Mouse (Mus musculus) limb, embryonic 14.5 days (tissue): ENCODE data around the gene Sptb. TPM values are rescaled to one million over a fixed set of nuclear protein-coding genes. Genes with fewer than 3 reads are reported as not detected.
A peak's percentile ranks its signal among the peaks of the same experiment; 100 is the strongest.

Experiments used
- ATAC-seq: fragments of 200-750 bp; cut with Nextera tagmentation; 2 replicates; pipeline ENCODE4 v1.8.0; 2017; ENCODE audit warnings: low read depth, moderate number of reproducible peaks, moderate TSS enrichment; ENCODE audit not compliant: low FRiP score
- DNase-seq: peaks from one replicate; pipeline ENCODE4 v3.0.0-alpha.2; 2015; ENCODE audit warnings: low spot score
- H3K27ac ChIP-seq: fragments of 300-500 bp; sonication (generic); replicated peaks from 2 replicates; pipeline ENCODE4 v1.5.1; 2014; ENCODE audit warnings: low read depth, mild to moderate bottlenecking, low read length, moderate library complexity, mixed read lengths
- H3K27me3 ChIP-seq: fragments of 300-500 bp; sonication (generic); 2 replicates; pipeline ENCODE4 v1.6.1; 2014; ENCODE audit warnings: low read length, mixed read lengths; ENCODE audit not compliant: control insufficient read depth, insufficient read depth
- H3K36me3 ChIP-seq: fragments of 300-500 bp; sonication (generic); 2 replicates; pipeline ENCODE4 v1.6.1; 2014; ENCODE audit warnings: mild to moderate bottlenecking, low read length, moderate library complexity, mixed read lengths; ENCODE audit not compliant: control insufficient read depth, insufficient read depth
- H3K4me1 ChIP-seq: fragments of 300-500 bp; sonication (generic); 2 replicates; pipeline ENCODE4 v1.6.1; 2014; ENCODE audit warnings: antibody characterized with exemption, low read length, mixed read lengths; ENCODE audit not compliant: control insufficient read depth, insufficient read depth
- H3K4me2 ChIP-seq: fragments of 300-500 bp; sonication (generic); replicated peaks from 2 replicates; pipeline ENCODE4 v1.6.1; 2014; ENCODE audit warnings: low read depth, mild to moderate bottlenecking, low read length, moderate library complexity; ENCODE audit not compliant: severe bottlenecking
- H3K4me3 ChIP-seq: fragments of 300-500 bp; sonication (generic); replicated peaks from 2 replicates; pipeline ENCODE4 v1.5.1; 2014; ENCODE audit warnings: low read length
- H3K9ac ChIP-seq: fragments of 300-500 bp; sonication (generic); 2 replicates; pipeline ENCODE4 v1.6.1; 2014; ENCODE audit warnings: mild to moderate bottlenecking, low read depth, low read length, moderate library complexity; ENCODE audit not compliant: severe bottlenecking
- H3K9me3 ChIP-seq: fragments of 300-500 bp; sonication (generic); 2 replicates; pipeline ENCODE4 v1.6.1; 2016; ENCODE audit warnings: low read length; ENCODE audit not compliant: control insufficient read depth
- POLR2A ChIP-seq: fragments of 200-500 bp; IDR thresholded peaks from 2 replicates; pipeline ENCODE4 v1.8.0; 2012; ENCODE audit warnings: inconsistent platforms, mild to moderate bottlenecking, moderate library complexity, borderline replicate concordance; ENCODE audit not compliant: insufficient read depth, insufficient read length; ENCODE audit errors: extremely low read depth
- WGBS: fragments of 180-500 bp; shearing (Covaris S2); extraction: QIAGEN DNeasy Blood & Tissue Kit; methylation state at CpG from one replicate; pipeline ENCODE4 v1.1.7; 2014; 5-methylcytosine and 5-hydroxymethylcytosine counted together
- polyA plus RNA-seq, 2 experiments: library from polyadenylated mRNA; depleted of rRNA in 1 of 2; stranded (reverse) in 1 of 2; unstranded in 1 of 2; fragments of >200 nt; fragmentation: Nextera tagmentation in 1 of 2; extraction: Ambion mirVana in 1 of 2; gene quantifications; 2 replicates each; pipeline versions ENCODE4 v1.2.1 to v1.2.3; 2012 to 2014

Sptb gene
- polyA plus RNA-seq, 2 experiments, result 1.3 to 1.5 TPM

GRCm38 (mm10) chr12:76696380-76696935 lies 13.9 kb downstream of the Sptb start:
- 83% methylated on average over 13 of the region's 13 CpGs for WGBS
- Histone ChIP-seq H3K27me3 (no peaks in the 10 kb centered on the region), H3K9ac (no peak overlapping the region), H3K9me3 (no peaks in the 10 kb centered on the region), H3K4me3 (no peak overlapping the region), H3K27ac (no peak overlapping the region), H3K4me2 (no peak overlapping the region), H3K36me3 (no peaks in the 10 kb centered on the region), H3K4me1 (0 out of 2 replicates have a peak, but pooled peaks cover 2% of the 10 kb centered on the region)
- ATAC-seq (no peak), DNase-seq (no peak)
- no peak for TF ChIP-seq POLR2A

DNA sequence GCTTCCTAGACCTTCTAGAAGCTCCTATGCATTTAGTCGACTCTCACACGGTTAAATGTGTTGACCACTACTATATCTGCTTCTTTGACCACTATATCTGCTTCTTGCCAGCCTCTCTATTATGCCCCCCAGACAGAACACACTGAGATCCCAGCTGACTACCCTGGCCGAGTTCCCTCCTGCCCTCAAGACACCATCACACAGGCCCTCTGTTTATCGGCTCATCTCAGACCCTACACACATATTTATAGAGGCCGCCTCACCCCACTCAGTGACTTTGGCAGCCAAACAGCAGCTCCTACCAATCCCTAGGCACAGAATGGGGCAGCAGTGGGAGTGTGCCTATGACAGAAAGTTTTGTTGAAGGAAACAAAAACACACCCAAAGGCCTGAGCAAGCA lies 14.6 kb downstream of the Sptb start:
- H3K4me1 ChIP-seq, result 0 out of 2 replicates have a peak, but pooled peaks cover 2% of the 10 kb centered on the region
- DNase-seq, result no peak
- no peak overlapping the region for H3K9ac ChIP-seq
- H3K27me3 ChIP-seq, result no peaks in the 10 kb centered on the region
- no peak for TF ChIP-seq POLR2A
- no peak overlapping the region for H3K27ac ChIP-seq
- H3K36me3 ChIP-seq, result no peaks in the 10 kb centered on the region
- H3K9me3 ChIP-seq, result no peaks in the 10 kb centered on the region
- no peak overlapping the region for H3K4me3 ChIP-seq
- H3K4me2 ChIP-seq, result no peak overlapping the region
- WGBS, result 75% methylated on average over 5 of the region's 5 CpGs
- ATAC-seq, result no peak

GRCm38 (mm10) chr12:76694801-76695505 lies 15.4 kb downstream of the Sptb start:
- H3K4me1 ChIP-seq, result 0 out of 2 replicates have a peak, but pooled peaks cover 2% of the 10 kb centered on the region
- DNase-seq (no peak), ATAC-seq (no peak)
- 10% methylated on average over 17 of the region's 17 CpGs for WGBS
- peak overlapping the region; percentile 23 for H3K4me3 ChIP-seq
- H3K27ac ChIP-seq, result no peak overlapping the region
- peak overlapping the region; percentile 31; the same call in 1 of the 2 replicates for H3K9ac ChIP-seq
- peak overlapping the region; percentile 48 for H3K4me2 ChIP-seq
- no peak for TF ChIP-seq POLR2A
- H3K27me3 ChIP-seq, result no peaks in the 10 kb centered on the region
- H3K9me3 ChIP-seq, result no peaks in the 10 kb centered on the region
- no peaks in the 10 kb centered on the region for H3K36me3 ChIP-seq

DNA sequence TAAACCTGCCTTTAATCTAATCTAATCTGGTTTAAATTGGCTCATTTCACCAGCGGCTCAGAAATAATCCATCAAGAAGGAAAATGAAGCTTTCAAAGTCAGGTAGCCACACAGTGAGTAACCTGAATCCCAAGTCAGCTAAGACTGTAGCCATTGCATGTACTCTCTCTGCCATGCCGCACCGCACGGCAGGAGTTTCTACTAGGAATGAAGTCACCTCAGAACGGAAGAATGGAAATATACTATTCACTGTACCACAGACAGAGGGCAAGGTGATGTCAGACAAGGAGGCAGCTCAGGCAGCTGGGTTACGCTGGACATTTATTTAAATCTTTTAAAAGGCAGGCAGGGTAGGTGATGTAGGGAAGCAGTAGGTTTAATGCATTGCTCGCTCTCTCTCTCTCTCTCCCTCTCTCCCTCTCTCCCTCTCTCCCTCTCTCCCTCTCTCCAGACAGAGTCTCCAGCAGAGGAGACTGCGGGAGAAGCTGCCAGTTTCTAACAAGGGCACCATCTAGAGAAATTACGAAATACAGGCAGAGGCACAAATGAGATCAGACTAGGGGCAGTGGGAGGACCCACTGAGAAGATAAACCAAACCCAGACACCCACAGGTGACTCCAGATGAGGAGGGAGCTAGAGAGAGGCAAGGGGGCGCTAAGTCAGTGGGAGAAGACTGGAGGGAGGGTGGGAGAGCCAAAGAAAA lies 22.7 kb downstream of the Sptb start:
- Histone ChIP-seq H3K4me2 (no peak overlapping the region), H3K36me3 (no peaks in the 10 kb centered on the region), H3K4me3 (no peak overlapping the region), H3K27me3 (no peaks in the 10 kb centered on the region), H3K9ac (no peak overlapping the region), H3K9me3 (no peaks in the 10 kb centered on the region), H3K27ac (no peak overlapping the region), H3K4me1 (no peaks in the 10 kb centered on the region)
- DNase-seq (no peak), ATAC-seq (no peak)
- no peak for TF ChIP-seq POLR2A
- WGBS, result 66% methylated on average over 10 of the region's 10 CpGs

GRCm38 (mm10) chr12:76685647-76686046 lies 24.7 kb downstream of the Sptb start:
- H3K4me1 ChIP-seq, result no peaks in the 10 kb centered on the region
- H3K27me3 ChIP-seq, result no peaks in the 10 kb centered on the region
- DNase-seq (no peak), ATAC-seq (no peak)
- 87% methylated on average over 3 of the region's 3 CpGs for WGBS
- H3K9me3 ChIP-seq, result no peaks in the 10 kb centered on the region
- H3K27ac ChIP-seq, result no peak overlapping the region
- no peak for TF ChIP-seq POLR2A
- H3K4me3 ChIP-seq, result no peak overlapping the region
- no peaks in the 10 kb centered on the region for H3K36me3 ChIP-seq
- H3K9ac ChIP-seq, result no peak overlapping the region
- H3K4me2 ChIP-seq, result no peak overlapping the region
